Mouse (Mus musculus) lung, embryonic 14.5 days (tissue): ENCODE measurements around the gene 4933402N03Rik. TPM values are rescaled to one million over a fixed set of nuclear protein-coding genes. Genes with fewer than 3 reads are reported as not detected.

Source experiments
- ATAC-seq: fragments of 200-750 bp; cut with Nextera tagmentation; 2 replicates; pipeline ENCODE4 v1.8.0; 2017; ENCODE audit warnings: mild to moderate bottlenecking, moderate TSS enrichment, moderate library complexity; ENCODE audit not compliant: insufficient read depth
- DNase-seq: peaks from one replicate; pipeline ENCODE4 v3.0.0-alpha.2; 2015
- H3K27ac ChIP-seq: fragments of 300-500 bp; sonication (generic); 2 replicates; pipeline ENCODE4 v1.5.1; 2014; ENCODE audit warnings: low read depth, mild to moderate bottlenecking, moderate library complexity
- H3K27me3 ChIP-seq: fragments of 300-500 bp; sonication (generic); 2 replicates; pipeline ENCODE4 v1.6.1; 2014; ENCODE audit warnings: low read length, control low read depth; ENCODE audit not compliant: insufficient read depth
- H3K36me3 ChIP-seq: fragments of 300-500 bp; sonication (generic); 2 replicates; pipeline ENCODE4 v1.6.1; 2014; ENCODE audit warnings: control low read depth; ENCODE audit not compliant: insufficient read depth
- H3K4me1 ChIP-seq: fragments of 300-500 bp; sonication (generic); 2 replicates; pipeline ENCODE4 v1.6.1; 2014; ENCODE audit warnings: antibody characterized with exemption, control low read depth; ENCODE audit not compliant: insufficient read depth
- H3K4me2 ChIP-seq: fragments of 300-500 bp; sonication (generic); 2 replicates; pipeline ENCODE4 v1.6.1; 2014; ENCODE audit warnings: mild to moderate bottlenecking
- H3K4me3 ChIP-seq: fragments of 300-500 bp; sonication (generic); 2 replicates; pipeline ENCODE4 v1.5.1; 2014; ENCODE audit warnings: low read depth, low read length
- H3K9ac ChIP-seq: fragments of 300-500 bp; sonication (generic); 2 replicates; pipeline ENCODE4 v1.6.1; 2014
- H3K9me3 ChIP-seq: fragments of 300-500 bp; sonication (generic); 2 replicates; pipeline ENCODE4 v1.6.1; 2016; ENCODE audit warnings: low read depth, low read length, control low read depth
- CTCF ChIP-seq: IDR thresholded peaks from 2 replicates; pipeline ENCODE4 v1.5.1; 2016; ENCODE audit warnings: antibody characterized with exemption, low read depth
- WGBS: fragments of 180-500 bp; shearing (Covaris S2); extraction: QIAGEN DNeasy Blood & Tissue Kit; methylation state at CpG from one replicate; pipeline ENCODE4 v1.1.7; 2014; 5-methylcytosine and 5-hydroxymethylcytosine counted together
- polyA plus RNA-seq: library from polyadenylated mRNA; unstranded; fragments of >200 nt; fragmentation: Nextera tagmentation; extraction: Ambion mirVana; gene quantifications from 2 replicates; pipeline ENCODE4 v1.2.1, GENCODE M21; 2014

Gene 4933402N03Rik
- polyA plus RNA-seq, 1 experiment from 2014 or later = not detected

GRCm38 (mm10) chr7:131162251-131162650, 16.1 kb upstream of the 4933402N03Rik start:
- H3K4me1 ChIP-seq = no peaks in the 10 kb centered on the region
- TF ChIP-seq CTCF = no peak
- ATAC-seq (no peak), DNase-seq (no peak)
- H3K9ac ChIP-seq = no peak overlapping the region
- 53% methylated on average over 7 of the region's 7 CpGs for WGBS
- H3K4me3 ChIP-seq = no peak overlapping the region
- no peaks in the 10 kb centered on the region for H3K36me3 ChIP-seq
- H3K27me3 ChIP-seq = no peaks in the 10 kb centered on the region
- no peaks in the 10 kb centered on the region for H3K9me3 ChIP-seq
- H3K27ac ChIP-seq = no peak overlapping the region
- H3K4me2 ChIP-seq = no peak overlapping the region

GRCm38 (mm10) chr7:131153044-131153443, 6.9 kb upstream of the 4933402N03Rik start:
- no peaks in the 10 kb centered on the region for H3K36me3 ChIP-seq
- no peak overlapping the region for H3K4me3 ChIP-seq
- H3K27me3 ChIP-seq = no peaks in the 10 kb centered on the region
- no peaks in the 10 kb centered on the region for H3K4me1 ChIP-seq
- ATAC-seq (no peak), DNase-seq (no peak)
- no peaks in the 10 kb centered on the region for H3K9me3 ChIP-seq
- 65% methylated on average over 5 of the region's 5 CpGs for WGBS
- no peak overlapping the region for H3K9ac ChIP-seq
- H3K27ac ChIP-seq = no peak overlapping the region
- TF ChIP-seq CTCF = no peak
- no peak overlapping the region for H3K4me2 ChIP-seq

GRCm38 (mm10) chr7:131150179-131150578, 4.1 kb upstream of the 4933402N03Rik start:
- ATAC-seq (no peak), DNase-seq (no peak)
- H3K27me3 ChIP-seq = no peaks in the 10 kb centered on the region
- H3K9me3 ChIP-seq = no peaks in the 10 kb centered on the region
- no peak for TF ChIP-seq CTCF
- H3K36me3 ChIP-seq = no peaks in the 10 kb centered on the region
- H3K27ac ChIP-seq = no peak overlapping the region
- H3K4me1 ChIP-seq = no peaks in the 10 kb centered on the region
- H3K4me2 ChIP-seq = no peak overlapping the region
- no peak overlapping the region for H3K9ac ChIP-seq
- H3K4me3 ChIP-seq = no peak overlapping the region
- whole genome bisulfite sequencing = 63% methylated on average over 3 of the region's 3 CpGs

- Histone ChIP-seq H3K9me3 (no peaks in the 10 kb centered on the region), H3K36me3 (no peaks in the 10 kb centered on the region), H3K9ac (no peak overlapping the region), H3K4me2 (no peak overlapping the region), H3K4me3 (no peak overlapping the region), H3K4me1 (no peaks in the 10 kb centered on the region), H3K27me3 (no peaks in the 10 kb centered on the region), H3K27ac (no peak overlapping the region)
- 67% methylated on average over 3 of the region's 3 CpGs for WGBS
- ATAC-seq (no peak), DNase-seq (no peak)
- TF ChIP-seq CTCF = no peak
These were observed 12.9 kb downstream of the 4933402N03Rik start for GRCm38 (mm10) chr7:131133181-131133580.

GRCm38 (mm10) chr7:131130021-131130420, 16.1 kb downstream of the 4933402N03Rik start:
- Histone ChIP-seq H3K9ac (no peak overlapping the region), H3K27me3 (no peaks in the 10 kb centered on the region), H3K4me2 (no peak overlapping the region), H3K9me3 (no peaks in the 10 kb centered on the region), H3K4me3 (no peak overlapping the region), H3K36me3 (no peaks in the 10 kb centered on the region), H3K27ac (no peak overlapping the region), H3K4me1 (no peaks in the 10 kb centered on the region)
- 49% methylated on average over 12 of the region's 12 CpGs for WGBS
- ATAC-seq (peak; percentile 85), DNase-seq (peak; percentile 65)
- no peak for TF ChIP-seq CTCF

GRCm38 (mm10) chr7:131122210-131122807, 23.8 kb downstream of the 4933402N03Rik start:
- Histone ChIP-seq H3K27me3 (no peaks in the 10 kb centered on the region), H3K9me3 (no peaks in the 10 kb centered on the region), H3K4me3 (no peak overlapping the region), H3K4me1 (no peaks in the 10 kb centered on the region), H3K4me2 (no peak overlapping the region), H3K9ac (no peak overlapping the region), H3K36me3 (no peaks in the 10 kb centered on the region), H3K27ac (no peak overlapping the region)
- DNase-seq (no peak), ATAC-seq (no peak)
- 89% methylated on average over 2 of the region's 2 CpGs for WGBS
- no peak for TF ChIP-seq CTCF

- H3K9me3 ChIP-seq = no peaks in the 10 kb centered on the region
- TF ChIP-seq CTCF = no peak
- H3K27ac ChIP-seq = no peak overlapping the region
- no peak overlapping the region for H3K4me2 ChIP-seq
- H3K27me3 ChIP-seq = no peaks in the 10 kb centered on the region
- ATAC-seq (no peak), DNase-seq (no peak)
- no peak overlapping the region for H3K4me3 ChIP-seq
- no peak overlapping the region for H3K9ac ChIP-seq
- H3K4me1 ChIP-seq = no peaks in the 10 kb centered on the region
- WGBS = 56% methylated on average over 2 of the region's 2 CpGs
- no peaks in the 10 kb centered on the region for H3K36me3 ChIP-seq
These were observed 31.7 kb downstream of the 4933402N03Rik start for GRCm38 (mm10) chr7:131114434-131114833.
